Comparison of ENCODE assay signal across 11 mouse cellular contexts in genomic region chr9:35317233-35317980, GRCm38 (mm10). TPM values are rescaled to one million over a fixed set of nuclear protein-coding genes. Genes with fewer than 3 reads are reported as not detected.
A peak's percentile ranks its signal among the peaks of the same experiment; 100 is the strongest.
DNase-seq lines count a peak whose midpoint lies in the region; ATAC-seq lines count a peak whose summit lies in the region.
"Had no signal": no experiment of that assay in that cellular context is flagged by ENCODE, and none has a peak within 500 bp of the region (broad histone marks: within the 10 kb centered on the region; RNA-seq: fewer than 3 reads in every experiment).

No protein-coding gene starts in this region.

- ATAC-seq in lung, embryonic 16.5 days (ENCODE audit: low read depth), result peak; percentile 64
- 0 out of 2 replicates have a peak, but pooled peaks have one; percentile 22 for ATAC-seq in midbrain, embryonic 14.5 days (ENCODE audit: low FRiP score, low TSS enrichment)

- peak; percentile 71 for DNase-seq in embryo, embryonic 10 days (ENCODE audit: low spot score)
- DNase-seq in embryo, embryonic 9.5 days (ENCODE audit: extremely low spot score), result no peak
- no peak for DNase-seq in lung, adult 18-20 months
- DNase-seq in midbrain, embryonic 14.5 days, result no peak
- DNase-seq in yolk sac, embryonic 10.5 days (ENCODE audit: low spot score), result peak; percentile 74
- no peak for DNase-seq in thymus, postnatal 10 days (ENCODE audit: low spot score in 2 of 2)
- no peak for DNase-seq in spleen, adult 12 weeks (ENCODE audit: low spot score)
- DNase-seq: adrenal gland, postnatal 14 days; cerebellum, adult 8-10 months; layer of hippocampus, postnatal 36 days had no signal

- H3K4me2 ChIP-seq in lung, embryonic 16.5 days (ENCODE audit: low read depth, low read length), result no peak overlapping the region
- no peak overlapping the region for H3K4me2 ChIP-seq in midbrain, embryonic 14.5 days (ENCODE audit: low read length)

- H3K27me3 ChIP-seq in lung, embryonic 16.5 days (ENCODE audit: control insufficient read depth, insufficient read depth, low read depth, low read length), result no peaks in the 10 kb centered on the region
- H3K27me3 ChIP-seq in midbrain, embryonic 14.5 days (ENCODE audit: control insufficient read depth, insufficient read depth, low read length), result 0 out of 2 replicates have a peak, but pooled peaks cover 5% of the 10 kb centered on the region

- no peaks in the 10 kb centered on the region for H3K36me3 ChIP-seq in lung, embryonic 16.5 days (ENCODE audit: control insufficient read depth, insufficient read depth, low read length)
- no peaks in the 10 kb centered on the region for H3K36me3 ChIP-seq in midbrain, embryonic 14.5 days (ENCODE audit: control insufficient read depth, insufficient read depth, low read length)

- H3K4me3 ChIP-seq in lung, embryonic 16.5 days (ENCODE audit: low read length), result no peak overlapping the region
- H3K4me3 ChIP-seq in midbrain, embryonic 14.5 days (replicated peaks; ENCODE audit: low read depth, low read length), result no peak overlapping the region

- H3K9me3 ChIP-seq in lung, embryonic 16.5 days (ENCODE audit: control insufficient read depth, low read length), result no peaks in the 10 kb centered on the region
- no peaks in the 10 kb centered on the region for H3K9me3 ChIP-seq in midbrain, embryonic 14.5 days (ENCODE audit: control insufficient read depth, low read length)

- 41% methylated on average over 9 of the region's 9 CpGs for WGBS in lung, embryonic 16.5 days
- WGBS in midbrain, embryonic 14.5 days, result 40% methylated on average over 9 of the region's 9 CpGs

- no peak overlapping the region for H3K27ac ChIP-seq in lung, embryonic 16.5 days (ENCODE audit: low read length)
- no peak overlapping the region for H3K27ac ChIP-seq in midbrain, embryonic 14.5 days (replicated peaks; ENCODE audit: low read depth, low read length)

- no peak overlapping the region for H3K9ac ChIP-seq in lung, embryonic 16.5 days (ENCODE audit: low read length)
- H3K9ac ChIP-seq in midbrain, embryonic 14.5 days (replicated peaks; ENCODE audit: low read length), result no peak overlapping the region

- peaks cover 5% of the 10 kb centered on the region for H3K4me1 ChIP-seq in lung, embryonic 16.5 days (replicated peaks; ENCODE audit: control insufficient read depth, insufficient read depth, low read length)
- H3K4me1 ChIP-seq in midbrain, embryonic 14.5 days (ENCODE audit: control insufficient read depth, insufficient read depth, low read length), result peaks cover 4% of the 10 kb centered on the region

RNA-seq across cellular contexts. Expression of gene Rpusd4, which starts 49.7 kb away (rescaled TPM):
- 25.5 and 27.4 TPM in 2 replicates for polyA plus RNA-seq in lung, embryonic 16.5 days (2015; fragmentation: Nextera tagmentation; extraction: Ambion mirVana)
- 18.1 and 19.4 TPM in 2 replicates for polyA plus RNA-seq in midbrain, embryonic 14.5 days (2014; fragmentation: Nextera tagmentation; extraction: Ambion mirVana)

RNA-seq across cellular contexts. Expression of gene Fam118b, which starts 49.8 kb away (rescaled TPM):
- polyA plus RNA-seq in lung, embryonic 16.5 days (2015; fragmentation: Nextera tagmentation; extraction: Ambion mirVana), result 34.5 and 35.5 TPM in 2 replicates
- 65.1 and 68.3 TPM in 2 replicates for polyA plus RNA-seq in midbrain, embryonic 14.5 days (2014; fragmentation: Nextera tagmentation; extraction: Ambion mirVana)

Comparison
In these comparisons a context has a peak if more than half of its experiments do, and no peak if none do; other contexts are left out.
1. DNase-seq: peak in embryo, embryonic 10 days (single experiment) and yolk sac, embryonic 10.5 days (single experiment); none in embryo, embryonic 9.5 days (single experiment), lung, adult 18-20 months (0 of 2), midbrain, embryonic 14.5 days (single experiment), thymus, postnatal 10 days (0 of 2) and spleen, adult 12 weeks (single experiment).